In the genomic region with DNA sequence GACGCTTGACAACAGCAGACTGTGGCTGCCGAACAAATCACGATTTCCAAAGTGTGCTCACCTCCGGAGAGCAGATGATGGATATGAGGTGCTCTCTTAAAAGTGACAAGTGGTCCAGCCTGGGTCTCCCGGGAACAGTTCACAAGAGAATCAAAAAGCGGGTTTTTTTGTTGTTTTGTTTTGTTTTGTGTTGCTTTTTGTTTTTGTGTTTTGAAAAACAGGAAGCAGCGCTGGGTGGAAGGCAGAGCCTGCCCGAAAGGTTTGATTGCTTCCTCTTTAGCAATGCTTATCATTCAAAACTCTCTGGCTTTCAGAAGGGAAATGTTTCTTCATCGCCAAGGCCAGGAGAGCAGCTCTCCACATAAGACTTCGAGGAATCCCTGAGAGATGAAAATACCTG, we compare ENCODE assay signal across 8 mouse cellular contexts. TPM values are rescaled to one million over a fixed set of nuclear protein-coding genes. Genes with fewer than 3 reads are reported as not detected.
A peak's percentile ranks its signal among the peaks of the same experiment; 100 is the strongest.
DNase-seq lines count a peak whose midpoint lies in the region; ATAC-seq lines count a peak whose summit lies in the region.

No protein-coding gene starts in this region.

- DNase-seq in heart, postnatal 10 days = no peak
- no peak for DNase-seq in embryonic facial prominence, embryonic 10.5 days (ENCODE audit: low spot score)
- no peak for DNase-seq in frontal cortex, postnatal 14 days (ENCODE audit: low spot score in 2 of 2)
- DNase-seq in right cerebral cortex, adult 2 months (ENCODE audit: low spot score in 2 of 2) = no peak
- DNase-seq in left cerebral cortex, adult 18-20 months (ENCODE audit: low spot score in 2 of 2) = no peak

- peak overlapping the region; percentile 74 for H3K4me3 ChIP-seq in heart, embryonic 12.5 days
- peak overlapping the region; percentile 97 for H3K4me3 ChIP-seq in embryonic facial prominence, embryonic 10.5 days
- peak overlapping the region; percentile 94 for H3K4me3 ChIP-seq in hindbrain, embryonic 16.5 days (ENCODE audit: low read length)
- H3K4me3 ChIP-seq in megakaryocyte, embryonic 14.5 days (replicated peaks) = peak overlapping the region; percentile 94

- H3K36me3 ChIP-seq in heart, embryonic 12.5 days = no peaks in the 10 kb centered on the region
- peaks cover 6% of the 10 kb centered on the region; the same call in 1 of the 2 replicates for H3K36me3 ChIP-seq in embryonic facial prominence, embryonic 10.5 days (replicated peaks)
- H3K36me3 ChIP-seq in hindbrain, embryonic 16.5 days (ENCODE audit: control insufficient read depth, insufficient read depth, low read length) = no peaks in the 10 kb centered on the region
- H3K36me3 ChIP-seq in megakaryocyte, embryonic 14.5 days (replicated peaks; ENCODE audit: low read length) = peaks cover 14% of the 10 kb centered on the region

- intact Hi-C loops in heart, postnatal 10 days (cut with DNase I) = loop anchor here (2.0 kb wide), 1 partner anchor 62 kb away; a partner anchor contains a TSS

- H3K27ac ChIP-seq in heart, embryonic 12.5 days (ENCODE audit: poor library complexity, severe bottlenecking) = no peak overlapping the region
- peak overlapping the region; percentile 97 for H3K27ac ChIP-seq in embryonic facial prominence, embryonic 10.5 days (replicated peaks)
- peak overlapping the region; percentile 26; the same call in 1 of the 2 replicates for H3K27ac ChIP-seq in hindbrain, embryonic 16.5 days (ENCODE audit: low read depth, low read length)

- WGBS in heart, embryonic 12.5 days = 13% methylated on average over 10 of the region's 10 CpGs
- 30% methylated on average over 10 of the region's 10 CpGs for WGBS in embryonic facial prominence, embryonic 10.5 days
- 26% methylated on average over 10 of the region's 10 CpGs for WGBS in hindbrain, embryonic 16.5 days

- ATAC-seq in heart, embryonic 12.5 days (ENCODE audit: insufficient number of reproducible peaks, low FRiP score) = no peak
- no peak for ATAC-seq in hindbrain, embryonic 16.5 days

- H3K4me1 ChIP-seq in heart, embryonic 12.5 days (replicated peaks) = peaks cover 20% of the 10 kb centered on the region
- peaks cover 26% of the 10 kb centered on the region for H3K4me1 ChIP-seq in embryonic facial prominence, embryonic 10.5 days
- H3K4me1 ChIP-seq in hindbrain, embryonic 16.5 days (ENCODE audit: control insufficient read depth, insufficient read depth, low read depth, low read length) = peaks cover 17% of the 10 kb centered on the region
- peaks cover 41% of the 10 kb centered on the region for H3K4me1 ChIP-seq in megakaryocyte, embryonic 14.5 days

- no peaks in the 10 kb centered on the region for H3K27me3 ChIP-seq in heart, embryonic 12.5 days (replicated peaks)
- H3K27me3 ChIP-seq in embryonic facial prominence, embryonic 10.5 days (replicated peaks; ENCODE audit: low read depth, poor library complexity, severe bottlenecking) = no peaks in the 10 kb centered on the region
- H3K27me3 ChIP-seq in hindbrain, embryonic 16.5 days (replicated peaks; ENCODE audit: control insufficient read depth, insufficient read depth, low read length) = no peaks in the 10 kb centered on the region
- H3K27me3 ChIP-seq in megakaryocyte, embryonic 14.5 days (replicated peaks) = no peaks in the 10 kb centered on the region

- H3K9me3 ChIP-seq in heart, embryonic 12.5 days (replicated peaks) = no peaks in the 10 kb centered on the region
- H3K9me3 ChIP-seq in embryonic facial prominence, embryonic 10.5 days = no peaks in the 10 kb centered on the region; the same call in 1 of the 2 replicates
- H3K9me3 ChIP-seq in hindbrain, embryonic 16.5 days (ENCODE audit: control insufficient read depth, low read length) = 0 out of 2 replicates have a peak, but pooled peaks cover 2% of the 10 kb centered on the region
- H3K9me3 ChIP-seq in megakaryocyte, embryonic 14.5 days = peaks cover 13% of the 10 kb centered on the region

- H3K9ac ChIP-seq in heart, embryonic 12.5 days = peak overlapping the region; percentile 77
- peak overlapping the region; percentile 58 for H3K9ac ChIP-seq in hindbrain, embryonic 16.5 days (ENCODE audit: low read depth, low read length)

- H3K4me2 ChIP-seq in heart, embryonic 12.5 days = peak overlapping the region; percentile 89
- H3K4me2 ChIP-seq in hindbrain, embryonic 16.5 days (ENCODE audit: low read length) = peak overlapping the region; percentile 78

RNA-seq across cellular contexts. Expression of a gene that starts 0.6 kb away (rescaled TPM):
- 23.6 and 26.3 TPM in 2 replicates for polyA plus RNA-seq in heart, embryonic 12.5 days (2016; fragmentation: Nextera tagmentation; extraction: Ambion mirVana)
- total RNA-seq in heart, postnatal 10 days (2021) = 10 to 100 TPM; 19.5 to 24.1 TPM
- 42.9 and 46.8 TPM in 2 replicates for polyA plus RNA-seq in embryonic facial prominence, embryonic 10.5 days (2016; fragmentation: Nextera tagmentation; extraction: Ambion mirVana)
- polyA plus RNA-seq in hindbrain, embryonic 16.5 days (2015; fragmentation: Nextera tagmentation; extraction: Ambion mirVana) = 25.5 and 30.0 TPM in 2 replicates
- 1.7 and 12.8 TPM in 2 replicates for polyA plus RNA-seq in megakaryocyte, embryonic 14.5 days (2012; ENCODE audit: insufficient read depth, low replicate concordance)
- 10 to 100 TPM; 34.4 to 36.3 TPM for total RNA-seq in left cerebral cortex, adult 18-20 months (2021)
